Mouse (Mus musculus) embryonic fibroblast, embryonic 13.5 days (primary cell): ENCODE measurements around the gene Pcsk5.

Experiments used
- CTCF ChIP-seq: IDR thresholded peaks from 2 replicates; pipeline ENCODE4 v1.5.1; 2011; ENCODE audit warnings: mild to moderate bottlenecking, control low read depth, low read length, moderate library complexity, borderline replicate concordance; ENCODE audit not compliant: insufficient read depth
- POLR2A ChIP-seq: IDR thresholded peaks from 2 replicates; pipeline ENCODE4 v1.6.1; 2011; ENCODE audit warnings: low read depth, mild to moderate bottlenecking, control low read depth, low read length, moderate library complexity

- TF ChIP-seq CTCF (no peak), POLR2A (no peak)
These were observed 18.4 kb downstream of the Pcsk5 start for GRCm38 (mm10) chr19:17819081-17819480.
